Comparison of ENCODE assay signal across 11 mouse cellular contexts in the genomic region with DNA sequence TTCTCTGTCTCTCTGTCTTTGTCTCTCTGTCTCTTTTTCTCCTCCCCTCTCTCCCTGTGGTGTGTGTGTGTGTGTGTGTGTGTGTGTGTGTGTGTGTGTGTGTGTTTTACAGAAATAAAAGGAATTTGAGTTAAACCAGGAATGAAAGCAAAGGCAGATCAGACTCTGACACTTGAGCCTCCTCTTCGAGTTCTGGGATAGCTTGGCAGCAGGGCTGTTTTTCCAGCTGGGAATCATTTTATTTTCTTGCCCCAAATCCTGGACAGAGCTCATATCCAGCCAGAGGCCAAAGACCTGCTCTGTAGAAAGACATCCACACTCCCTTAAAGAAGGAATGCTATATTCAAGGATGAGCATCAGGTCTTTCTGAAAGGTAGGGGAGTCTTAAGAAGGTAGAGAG.
DNase-seq lines count a peak whose midpoint lies in the region; ATAC-seq and TF ChIP-seq lines count a peak whose summit lies in the region.
"Had no signal": no experiment of that assay in that cellular context is flagged by ENCODE, and none has a peak within 500 bp of the region (broad histone marks: within the 10 kb centered on the region; RNA-seq: fewer than 3 reads in every experiment).

No protein-coding gene starts in this region.

- no peak for TF ChIP-seq POLR2A in embryonic fibroblast, embryonic 13.5 days (IDR thresholded peaks at IDR 0.05; ENCODE audit: low read depth, low read length)

- no peak overlapping the region for H3K9ac ChIP-seq in stomach, embryonic 14.5 days (replicated peaks; ENCODE audit: low read depth, low read length)
- no peak overlapping the region for H3K9ac ChIP-seq in stomach, postnatal 0 days (ENCODE audit: low read length)
- H3K9ac ChIP-seq in stomach, embryonic 16.5 days (ENCODE audit: low read length) = no peak overlapping the region
- H3K9ac ChIP-seq in midbrain, postnatal 0 days (replicated peaks; ENCODE audit: low read length, poor library complexity, severe bottlenecking) = no peak overlapping the region
- no peak overlapping the region for H3K9ac ChIP-seq in midbrain, embryonic 11.5 days (ENCODE audit: low read length)
- H3K9ac ChIP-seq: heart, embryonic 13.5 days had no signal

- H3K4me1 ChIP-seq in stomach, embryonic 14.5 days (ENCODE audit: control insufficient read depth, insufficient read depth, low read length) = peaks cover 11% of the 10 kb centered on the region; the same call in 1 of the 2 replicates
- H3K4me1 ChIP-seq in stomach, postnatal 0 days (replicated peaks; ENCODE audit: control insufficient read depth, insufficient read depth) = no peaks in the 10 kb centered on the region
- H3K4me1 ChIP-seq in embryonic fibroblast, embryonic 13.5 days (ENCODE audit: control insufficient read depth, insufficient read depth, low read length) = peaks cover 6% of the 10 kb centered on the region
- H3K4me1 ChIP-seq in stomach, embryonic 16.5 days (ENCODE audit: control insufficient read depth, insufficient read depth, low read length) = peaks cover 6% of the 10 kb centered on the region
- H3K4me1 ChIP-seq in midbrain, postnatal 0 days (ENCODE audit: insufficient read depth, low read length) = no peaks in the 10 kb centered on the region
- H3K4me1 ChIP-seq in midbrain, embryonic 11.5 days (ENCODE audit: control insufficient read depth, insufficient read depth, low read length) = no peaks in the 10 kb centered on the region; the same call in 1 of the 2 replicates

- H3K27ac ChIP-seq in stomach, embryonic 14.5 days (ENCODE audit: low read length) = peak overlapping the region; percentile 33; the same call in 1 of the 2 replicates
- no peak overlapping the region for H3K27ac ChIP-seq in stomach, postnatal 0 days (replicated peaks)
- H3K27ac ChIP-seq in embryonic fibroblast, embryonic 13.5 days (ENCODE audit: insufficient read depth, low read length) = peak overlapping the region; percentile 98
- H3K27ac ChIP-seq in stomach, embryonic 16.5 days (ENCODE audit: low read length) = peak overlapping the region; percentile 66
- no peak overlapping the region for H3K27ac ChIP-seq in midbrain, postnatal 0 days (ENCODE audit: low read depth, low read length)
- no peak overlapping the region for H3K27ac ChIP-seq in midbrain, embryonic 11.5 days (ENCODE audit: low read depth, low read length)

- H3K4me2 ChIP-seq in stomach, embryonic 14.5 days (replicated peaks; ENCODE audit: low read depth, low read length) = no peak overlapping the region
- no peak overlapping the region for H3K4me2 ChIP-seq in stomach, postnatal 0 days (replicated peaks; ENCODE audit: low read depth)
- H3K4me2 ChIP-seq in stomach, embryonic 16.5 days (ENCODE audit: low read depth, low read length) = no peak overlapping the region
- H3K4me2 ChIP-seq in midbrain, postnatal 0 days (ENCODE audit: low read depth, low read length, poor library complexity, severe bottlenecking) = no peak overlapping the region
- no peak overlapping the region for H3K4me2 ChIP-seq in midbrain, embryonic 11.5 days
- H3K4me2 ChIP-seq: heart, embryonic 13.5 days; liver, embryonic 11.5 days had no signal

- no peaks in the 10 kb centered on the region for H3K36me3 ChIP-seq in stomach, embryonic 14.5 days (ENCODE audit: control insufficient read depth, insufficient read depth, low read length)
- no peaks in the 10 kb centered on the region for H3K36me3 ChIP-seq in stomach, postnatal 0 days (ENCODE audit: control insufficient read depth, insufficient read depth, low read length)
- H3K36me3 ChIP-seq in stomach, embryonic 16.5 days (ENCODE audit: control insufficient read depth, insufficient read depth, low read length) = no peaks in the 10 kb centered on the region
- no peaks in the 10 kb centered on the region for H3K36me3 ChIP-seq in midbrain, postnatal 0 days (ENCODE audit: insufficient read depth, low read length)
- H3K36me3 ChIP-seq in midbrain, embryonic 11.5 days (ENCODE audit: control insufficient read depth, insufficient read depth, low read length) = no peaks in the 10 kb centered on the region
- H3K36me3 ChIP-seq: heart, embryonic 13.5 days had no signal

- H3K4me3 ChIP-seq in stomach, embryonic 14.5 days (ENCODE audit: low read depth, low read length) = no peak overlapping the region
- no peak overlapping the region for H3K4me3 ChIP-seq in stomach, postnatal 0 days (ENCODE audit: low read depth, low read length)
- no peak overlapping the region for H3K4me3 ChIP-seq in embryonic fibroblast, embryonic 13.5 days (ENCODE audit: insufficient read depth, low read length)
- no peak overlapping the region for H3K4me3 ChIP-seq in stomach, embryonic 16.5 days (replicated peaks; ENCODE audit: low read length)
- no peak overlapping the region for H3K4me3 ChIP-seq in midbrain, postnatal 0 days (ENCODE audit: low read depth, low read length)
- no peak overlapping the region for H3K4me3 ChIP-seq in midbrain, embryonic 11.5 days (ENCODE audit: low read depth, low read length)
- H3K4me3 ChIP-seq: heart, embryonic 13.5 days had no signal

- TF ChIP-seq EP300 in stomach, postnatal 0 days (optimal IDR thresholded peaks at IDR 0.05) = no peak

- H3K27me3 ChIP-seq in stomach, embryonic 14.5 days (ENCODE audit: control insufficient read depth, insufficient read depth, low read length) = no peaks in the 10 kb centered on the region
- no peaks in the 10 kb centered on the region for H3K27me3 ChIP-seq in stomach, postnatal 0 days (ENCODE audit: control insufficient read depth, insufficient read depth, low read length)
- H3K27me3 ChIP-seq in stomach, embryonic 16.5 days (ENCODE audit: control insufficient read depth, insufficient read depth, low read length) = no peaks in the 10 kb centered on the region
- H3K27me3 ChIP-seq in midbrain, postnatal 0 days (ENCODE audit: insufficient read depth, low read length) = no peaks in the 10 kb centered on the region
- H3K27me3 ChIP-seq in midbrain, embryonic 11.5 days (ENCODE audit: control insufficient read depth, insufficient read depth, low read length) = no peaks in the 10 kb centered on the region
- H3K27me3 ChIP-seq: heart, embryonic 13.5 days had no signal

- H3K9me3 ChIP-seq in stomach, embryonic 14.5 days (ENCODE audit: control insufficient read depth, low read depth, low read length) = no peaks in the 10 kb centered on the region
- H3K9me3 ChIP-seq in stomach, postnatal 0 days (ENCODE audit: control insufficient read depth, low read length) = no peaks in the 10 kb centered on the region
- H3K9me3 ChIP-seq in stomach, embryonic 16.5 days (replicated peaks; ENCODE audit: control insufficient read depth, low read length) = no peaks in the 10 kb centered on the region
- H3K9me3 ChIP-seq in midbrain, postnatal 0 days (ENCODE audit: low read length) = no peaks in the 10 kb centered on the region
- no peaks in the 10 kb centered on the region for H3K9me3 ChIP-seq in midbrain, embryonic 11.5 days (ENCODE audit: control insufficient read depth, low read length)
- H3K9me3 ChIP-seq: heart, embryonic 13.5 days had no signal

- DNase-seq in stomach, postnatal 0 days (ENCODE audit: low spot score) = no peak
- DNase-seq in kidney, postnatal 10 days = peak; percentile 73
- DNase-seq in midbrain, postnatal 0 days (ENCODE audit: low spot score) = no peak
- DNase-seq in midbrain, embryonic 11.5 days (ENCODE audit: low spot score, missing footprints) = no peak
- no peak for DNase-seq in ovary, postnatal 36 days (ENCODE audit: low spot score)
- DNase-seq: right cerebral cortex, postnatal 4 days had no signal

- no peak for ATAC-seq in stomach, embryonic 14.5 days (ENCODE audit: insufficient number of reproducible peaks, insufficient read depth, low FRiP score, low read depth)
- ATAC-seq in stomach, postnatal 0 days (ENCODE audit: low FRiP score, low TSS enrichment) = no peak
- ATAC-seq in stomach, embryonic 16.5 days (ENCODE audit: insufficient read depth, low FRiP score) = peak; percentile 51; the same call in 1 of the 2 replicates
- no peak for ATAC-seq in midbrain, postnatal 0 days (ENCODE audit: low FRiP score)
- no peak for ATAC-seq in midbrain, embryonic 11.5 days (ENCODE audit: low FRiP score)

- no peak for TF ChIP-seq CTCF in stomach, postnatal 0 days (IDR thresholded peaks at IDR 0.05; ENCODE audit: low read depth)
- no peak for TF ChIP-seq CTCF in embryonic fibroblast, embryonic 13.5 days (IDR thresholded peaks at IDR 0.05; ENCODE audit: borderline replicate concordance, insufficient read depth, low read length)
- no peak for TF ChIP-seq CTCF in midbrain, postnatal 0 days (IDR thresholded peaks at IDR 0.05)

- 8% methylated on average over 1 of the region's 1 CpGs for WGBS in stomach, embryonic 14.5 days
- 26% methylated on average over 1 of the region's 1 CpGs for WGBS in stomach, postnatal 0 days
- WGBS in stomach, embryonic 16.5 days = 17% methylated on average over 1 of the region's 1 CpGs
- WGBS in midbrain, postnatal 0 days = 41% methylated on average over 1 of the region's 1 CpGs
- 59% methylated on average over 1 of the region's 1 CpGs for WGBS in midbrain, embryonic 11.5 days

Comparison
In these comparisons a context has a peak if more than half of its experiments do, and no peak if none do; other contexts are left out.
1. H3K27ac ChIP-seq: peak in stomach, embryonic 14.5 days (single experiment), embryonic fibroblast, embryonic 13.5 days (single experiment) and stomach, embryonic 16.5 days (single experiment); none in stomach, postnatal 0 days (single experiment), midbrain, postnatal 0 days (single experiment) and midbrain, embryonic 11.5 days (single experiment).